Mouse (Mus musculus) ES-Bruce4 (cell line): ENCODE data around the gene Mgp.

Source experiments
- CTCF ChIP-seq: IDR thresholded peaks from one replicate; pipeline ENCODE4 v1.8.1; 2011; ENCODE audit warnings: low read depth, low read length
- EP300 ChIP-seq: IDR thresholded peaks from 2 replicates; pipeline ENCODE4 v1.6.1; 2011; ENCODE audit warnings: low read depth, low read length; ENCODE audit not compliant: insufficient read depth
- POLR2A ChIP-seq: IDR thresholded peaks from one replicate; pipeline ENCODE4 v1.8.1; 2011; ENCODE audit warnings: low read length; ENCODE audit not compliant: insufficient read depth

- TF ChIP-seq POLR2A, result no peak
- no peak for TF ChIP-seq CTCF
- no peak for TF ChIP-seq EP300
Measured at GRCm38 (mm10) chr6:136824987-136825386, 50.6 kb downstream of the Mgp start.
